Mouse (Mus musculus): ENCODE measurements at regions not wholly inside any gene's neighbourhood (a gene's known extent, or its start where the extent isn't known, plus 50 kb on each side); places are given as distances from the start of the nearest gene placed in this dataset.
A peak's percentile ranks its signal among the peaks of the same experiment; 100 is the strongest.

GRCm38 (mm10) chr3:137550708-137551107 is 70.7 kb upstream of the Ddit4l start:
- Histone ChIP-seq H3K36me3 (ENCODE audit: control insufficient read depth, insufficient read depth, low read length) (no peaks in the 10 kb centered on the region), H3K4me2 (replicated peaks; ENCODE audit: low read depth, low read length) (no peak overlapping the region), H3K9me3 (ENCODE audit: control insufficient read depth, low read length) (no peaks in the 10 kb centered on the region), H3K27me3 (ENCODE audit: control insufficient read depth, insufficient read depth, low read length) (no peaks in the 10 kb centered on the region), H3K27ac (ENCODE audit: low read depth, low read length) (no peak overlapping the region), H3K4me1 (ENCODE audit: control insufficient read depth, insufficient read depth, low read length) (no peaks in the 10 kb centered on the region), H3K4me3 (ENCODE audit: low read length) (no peak overlapping the region), H3K9ac (ENCODE audit: low read depth, low read length) (no peak overlapping the region)
- 89% methylated on average over 4 of the region's 4 CpGs for WGBS
- no peak for ATAC-seq (ENCODE audit: low FRiP score, low TSS enrichment)

- H3K4me1 ChIP-seq (ENCODE audit: control insufficient read depth, insufficient read depth, low read length): no peaks in the 10 kb centered on the region
- ATAC-seq (ENCODE audit: low FRiP score, low TSS enrichment): no peak
- no peaks in the 10 kb centered on the region for H3K27me3 ChIP-seq (ENCODE audit: control insufficient read depth, insufficient read depth, low read length)
- no peaks in the 10 kb centered on the region for H3K36me3 ChIP-seq (ENCODE audit: control insufficient read depth, insufficient read depth, low read length)
- WGBS: 57% methylated on average over 12 of the region's 12 CpGs
- H3K4me2 ChIP-seq (replicated peaks; ENCODE audit: low read depth, low read length): no peak overlapping the region
- H3K9ac ChIP-seq (ENCODE audit: low read depth, low read length): no peak overlapping the region
- no peak overlapping the region for H3K27ac ChIP-seq (ENCODE audit: low read depth, low read length)
- H3K9me3 ChIP-seq (ENCODE audit: control insufficient read depth, low read length): no peaks in the 10 kb centered on the region
- H3K4me3 ChIP-seq (ENCODE audit: low read length): no peak overlapping the region
These were observed 68.7 kb upstream of the Ddit4l start for GRCm38 (mm10) chr3:137552472-137553336.

DNA sequence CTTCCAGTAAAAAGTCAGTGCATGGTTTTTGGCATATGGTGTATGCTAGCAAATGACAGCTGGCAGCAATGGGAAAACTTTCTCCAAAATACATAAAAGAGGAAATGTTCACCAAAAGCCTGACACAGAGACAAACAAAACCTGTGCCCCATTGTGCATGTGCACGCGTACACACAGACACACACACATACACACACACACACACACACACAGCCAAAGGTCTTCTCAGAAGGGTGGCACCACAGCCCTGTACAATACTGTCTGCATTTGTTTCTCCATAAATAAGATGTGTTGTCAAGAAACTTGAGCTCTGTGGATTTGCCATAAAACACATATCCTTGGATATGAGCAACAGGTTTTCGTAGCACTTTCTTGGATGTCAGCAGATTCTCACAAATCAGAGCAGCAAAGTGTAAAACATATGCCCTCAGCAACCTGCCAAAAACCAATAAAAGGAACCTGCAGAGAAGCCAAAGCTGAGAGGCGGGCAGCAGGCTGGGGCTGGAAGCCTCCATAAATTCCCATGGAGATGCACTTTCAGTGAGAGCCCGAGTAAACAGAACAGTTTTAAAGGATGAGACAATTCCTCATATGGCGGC is 60.5 kb upstream of the Ddit4l start:
- Histone ChIP-seq H3K27ac (ENCODE audit: low read depth, low read length) (no peak overlapping the region), H3K27me3 (ENCODE audit: control insufficient read depth, insufficient read depth, low read length) (no peaks in the 10 kb centered on the region), H3K9me3 (ENCODE audit: control insufficient read depth, low read length) (no peaks in the 10 kb centered on the region), H3K4me1 (ENCODE audit: control insufficient read depth, insufficient read depth, low read length) (peaks cover 5% of the 10 kb centered on the region; the same call in 1 of the 2 replicates), H3K36me3 (ENCODE audit: control insufficient read depth, insufficient read depth, low read length) (no peaks in the 10 kb centered on the region), H3K9ac (ENCODE audit: low read depth, low read length) (no peak overlapping the region), H3K4me2 (replicated peaks; ENCODE audit: low read depth, low read length) (no peak overlapping the region), H3K4me3 (ENCODE audit: low read length) (no peak overlapping the region)
- 0 out of 2 replicates have a peak, but pooled peaks have one; percentile 24 for ATAC-seq (ENCODE audit: low FRiP score, low TSS enrichment)
- 44% methylated on average over 6 of the region's 6 CpGs for WGBS

DNA sequence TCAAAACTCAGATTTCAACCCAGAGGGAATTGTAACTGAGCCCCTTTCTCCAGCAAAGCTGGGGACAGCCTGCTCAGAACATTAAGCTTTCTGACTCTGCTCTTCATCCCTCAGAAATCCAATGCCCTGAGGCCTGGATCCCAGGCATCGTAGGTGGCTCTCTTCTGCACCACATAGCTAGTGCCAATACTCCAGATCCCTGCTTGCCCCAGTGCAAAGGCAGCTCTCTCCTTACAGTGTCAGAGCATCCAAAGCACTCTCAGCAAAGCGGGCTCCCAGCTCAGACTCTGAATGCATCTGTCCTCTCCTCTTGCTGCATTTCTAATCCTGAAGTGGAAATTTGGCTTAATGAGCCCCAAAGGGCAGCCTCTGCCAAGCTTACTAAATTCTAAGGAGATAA is 59.4 kb upstream of the Ddit4l start:
- no peak for ATAC-seq (ENCODE audit: low FRiP score, low TSS enrichment)
- Histone ChIP-seq H3K4me2 (replicated peaks; ENCODE audit: low read depth, low read length) (no peak overlapping the region), H3K9ac (ENCODE audit: low read depth, low read length) (no peak overlapping the region), H3K4me1 (ENCODE audit: control insufficient read depth, insufficient read depth, low read length) (peaks cover 5% of the 10 kb centered on the region; the same call in 1 of the 2 replicates), H3K27ac (ENCODE audit: low read depth, low read length) (no peak overlapping the region), H3K9me3 (ENCODE audit: control insufficient read depth, low read length) (no peaks in the 10 kb centered on the region), H3K27me3 (ENCODE audit: control insufficient read depth, insufficient read depth, low read length) (no peaks in the 10 kb centered on the region), H3K4me3 (ENCODE audit: low read length) (no peak overlapping the region), H3K36me3 (ENCODE audit: control insufficient read depth, insufficient read depth, low read length) (no peaks in the 10 kb centered on the region)
- WGBS: 62% methylated on average over 2 of the region's 2 CpGs

DNA sequence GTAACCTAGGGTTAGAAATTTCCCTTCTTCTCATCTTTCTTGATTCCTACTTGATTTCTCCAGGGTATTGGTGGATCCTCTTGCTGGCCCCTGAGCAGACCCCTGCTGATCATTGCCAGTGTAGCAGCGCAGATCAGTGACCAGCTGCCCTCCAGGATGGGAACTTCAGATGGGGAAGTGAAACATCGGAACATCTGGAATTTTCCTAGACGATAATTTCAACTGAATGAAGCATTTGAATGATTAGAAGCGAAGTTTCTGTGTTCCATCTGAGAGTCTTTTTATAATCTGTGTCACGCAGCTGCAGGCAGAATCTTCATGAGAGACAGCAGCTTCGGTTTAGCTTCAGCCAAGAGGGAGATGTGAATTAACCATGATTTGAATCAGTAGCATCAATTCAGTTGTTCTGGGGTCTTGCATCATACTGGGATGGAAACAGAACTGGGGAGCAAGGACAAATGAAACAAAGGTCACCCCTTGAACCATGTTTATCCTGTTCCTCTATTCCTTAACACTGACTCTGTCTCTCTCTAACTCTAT is 57.8 kb upstream of the Ddit4l start:
- no peak overlapping the region for H3K4me2 ChIP-seq (replicated peaks; ENCODE audit: low read depth, low read length)
- no peaks in the 10 kb centered on the region for H3K27me3 ChIP-seq (ENCODE audit: control insufficient read depth, insufficient read depth, low read length)
- H3K4me1 ChIP-seq (ENCODE audit: control insufficient read depth, insufficient read depth, low read length): peaks cover 5% of the 10 kb centered on the region; the same call in 1 of the 2 replicates
- no peak overlapping the region for H3K4me3 ChIP-seq (ENCODE audit: low read length)
- H3K9ac ChIP-seq (ENCODE audit: low read depth, low read length): no peak overlapping the region
- H3K27ac ChIP-seq (ENCODE audit: low read depth, low read length): no peak overlapping the region
- ATAC-seq (ENCODE audit: low FRiP score, low TSS enrichment): no peak
- H3K9me3 ChIP-seq (ENCODE audit: control insufficient read depth, low read length): no peaks in the 10 kb centered on the region
- 85% methylated on average over 6 of the region's 6 CpGs for WGBS
- H3K36me3 ChIP-seq (ENCODE audit: control insufficient read depth, insufficient read depth, low read length): no peaks in the 10 kb centered on the region

DNA sequence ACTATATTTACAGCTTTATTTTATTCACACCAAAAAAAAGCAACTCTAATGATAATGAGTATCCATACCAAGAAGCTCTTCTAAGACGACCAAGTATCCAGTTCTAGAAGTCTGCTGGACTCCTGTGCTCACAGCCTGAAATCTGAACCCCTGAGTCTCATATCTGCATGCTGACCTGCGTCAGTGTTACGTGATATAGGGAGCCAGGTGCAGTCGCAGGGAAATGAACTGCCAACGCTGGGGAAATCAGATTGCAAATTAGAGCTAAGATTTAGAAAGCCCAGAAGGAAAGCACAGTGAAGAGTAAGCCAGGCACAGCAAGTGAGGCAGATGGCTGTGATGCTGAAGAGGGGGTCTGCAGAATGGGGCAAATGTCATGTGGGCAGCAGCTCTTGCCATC is 57.1 kb upstream of the Ddit4l start:
- Histone ChIP-seq H3K4me1 (ENCODE audit: control insufficient read depth, insufficient read depth, low read length) (peaks cover 5% of the 10 kb centered on the region; the same call in 1 of the 2 replicates), H3K4me3 (ENCODE audit: low read length) (no peak overlapping the region), H3K9ac (ENCODE audit: low read depth, low read length) (no peak overlapping the region), H3K9me3 (ENCODE audit: control insufficient read depth, low read length) (no peaks in the 10 kb centered on the region), H3K27me3 (ENCODE audit: control insufficient read depth, insufficient read depth, low read length) (no peaks in the 10 kb centered on the region), H3K4me2 (replicated peaks; ENCODE audit: low read depth, low read length) (no peak overlapping the region), H3K27ac (ENCODE audit: low read depth, low read length) (no peak overlapping the region), H3K36me3 (ENCODE audit: control insufficient read depth, insufficient read depth, low read length) (no peaks in the 10 kb centered on the region)
- no peak for ATAC-seq (ENCODE audit: low FRiP score, low TSS enrichment)
- 30% methylated on average over 5 of the region's 5 CpGs for WGBS

GRCm38 (mm10) chr3:137568580-137569313 is 52.7 kb upstream of the Ddit4l start:
- Histone ChIP-seq H3K4me3 (ENCODE audit: low read length) (no peak overlapping the region), H3K9me3 (ENCODE audit: control insufficient read depth, low read length) (no peaks in the 10 kb centered on the region), H3K27me3 (ENCODE audit: control insufficient read depth, insufficient read depth, low read length) (no peaks in the 10 kb centered on the region), H3K36me3 (ENCODE audit: control insufficient read depth, insufficient read depth, low read length) (no peaks in the 10 kb centered on the region), H3K9ac (ENCODE audit: low read depth, low read length) (no peak overlapping the region), H3K27ac (ENCODE audit: low read depth, low read length) (no peak overlapping the region), H3K4me1 (ENCODE audit: control insufficient read depth, insufficient read depth, low read length) (no peaks in the 10 kb centered on the region), H3K4me2 (replicated peaks; ENCODE audit: low read depth, low read length) (no peak overlapping the region)
- ATAC-seq (ENCODE audit: low FRiP score, low TSS enrichment): no peak
- 74% methylated on average over 2 of the region's 2 CpGs for WGBS
